Mouse (Mus musculus) heart, adult 2 months (tissue): ENCODE data around the gene Dlgap3. TPM values are rescaled to one million over a fixed set of nuclear protein-coding genes. Genes with fewer than 3 reads are reported as not detected.

Source experiments
- DNase-seq, 2 experiments: peaks; one replicate each; pipeline ENCODE4 v3.0.0; 2021
- H3K27ac ChIP-seq: fragments of 200-600 bp; 2 replicates; pipeline ENCODE4 v1.8.1; 2022
- H3K27me3 ChIP-seq: fragments of 200-500 bp; 2 replicates; pipeline ENCODE4 v1.6.1; 2012; ENCODE audit warnings: mild to moderate bottlenecking, low read length, inconsistent platforms, mixed read lengths; ENCODE audit not compliant: control insufficient read depth, insufficient read depth
- H3K36me3 ChIP-seq: fragments of 200-500 bp; 2 replicates; pipeline ENCODE4 v1.6.1; 2012; ENCODE audit warnings: low read length, inconsistent platforms; ENCODE audit not compliant: control insufficient read depth, insufficient read depth
- H3K4me1 ChIP-seq: fragments of 200-500 bp; 2 replicates; pipeline ENCODE4 v1.6.1; 2011; ENCODE audit warnings: low read length; ENCODE audit not compliant: control insufficient read depth, insufficient read depth
- H3K4me3 ChIP-seq: fragments of 200-600 bp; 2 replicates; pipeline ENCODE4 v1.8.1; 2022
- H3K79me2 ChIP-seq: fragments of 200-500 bp; replicated peaks from 2 replicates; pipeline ENCODE4 v1.6.1; 2012; ENCODE audit warnings: mild to moderate bottlenecking, inconsistent platforms, low read length, moderate library complexity, mixed read lengths; ENCODE audit not compliant: control insufficient read depth, insufficient read depth
- H3K9ac ChIP-seq: fragments of 200-500 bp; 2 replicates; pipeline ENCODE4 v1.6.1; 2012; ENCODE audit warnings: low read depth, mild to moderate bottlenecking, control low read depth, inconsistent platforms, low read length, mixed read lengths
- CTCF ChIP-seq: fragments of 200-600 bp; IDR thresholded peaks from 2 replicates; pipeline ENCODE4 v1.8.1; 2022; ENCODE audit warnings: antibody characterized with exemption, mild to moderate bottlenecking, moderate library complexity
- EP300 ChIP-seq: fragments of 200-500 bp; IDR thresholded peaks from 2 replicates; pipeline ENCODE4 v1.6.1; 2011; ENCODE audit warnings: low read depth, low read length, control low read depth; ENCODE audit not compliant: insufficient read depth
- POLR2A ChIP-seq: fragments of 200-500 bp; IDR thresholded peaks from 2 replicates; pipeline ENCODE4 v1.6.1; 2011; ENCODE audit warnings: mild to moderate bottlenecking, low read depth, low read length, control low read depth; ENCODE audit not compliant: insufficient read depth
- WGBS: fragments of 180-500 bp; shearing (Covaris S2); methylation state at CpG from one replicate; pipeline ENCODE4 v1.1.7; 2018; 5-methylcytosine and 5-hydroxymethylcytosine counted together
- intact Hi-C: fragments of 180-260 bp; cut with DNase I; formaldehyde crosslinking; loops from one replicate; pipeline ENCODE4 v1.15.1; 2025
- polyA plus RNA-seq: library from polyadenylated mRNA; depleted of rRNA; stranded (reverse); fragments of >200 nt; gene quantifications from 2 replicates; pipeline ENCODE4 v1.2.3, GENCODE M21; 2012
- total RNA-seq, 2 experiments: library from RNA; stranded (reverse); gene quantifications; 2 replicates each; pipeline ENCODE4 v1.2.3; 2021

The Dlgap3 gene
- total and polyA plus RNA-seq, 3 experiments, result 0.20 to 0.21 (median 0.21) TPM

DNA sequence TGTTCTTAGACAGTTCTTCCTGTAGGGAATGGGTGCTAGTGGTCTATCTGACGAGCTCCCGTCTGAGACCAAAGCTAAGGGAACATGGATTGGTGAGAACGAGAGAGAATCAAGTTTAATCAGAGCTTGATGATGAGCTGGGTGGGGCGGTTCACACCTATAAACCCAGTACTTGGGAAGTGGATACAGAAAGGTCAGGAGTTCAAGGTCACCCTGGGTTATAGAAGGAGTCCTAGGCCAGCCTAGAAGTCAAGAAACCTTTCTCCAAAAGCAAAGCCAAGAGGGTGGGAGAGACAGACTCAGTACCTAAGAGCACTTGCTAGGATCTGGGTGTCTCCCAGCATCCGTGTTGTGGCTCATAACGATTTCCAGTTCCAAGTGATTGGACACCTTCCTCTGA, 21.9 kb downstream of the Dlgap3 start:
- no peak for DNase-seq
- no peak overlapping the region for H3K27ac ChIP-seq
- 85% methylated on average over 6 of the region's 6 CpGs for WGBS
- TF ChIP-seq EP300, result no peak
- TF ChIP-seq POLR2A, result no peak
- TF ChIP-seq CTCF, result no peak
- no peaks in the 10 kb centered on the region for H3K79me2 ChIP-seq
- H3K4me3 ChIP-seq, result no peak overlapping the region
- H3K36me3 ChIP-seq, result no peaks in the 10 kb centered on the region
- intact Hi-C loops, result no loop called here
- no peak overlapping the region for H3K9ac ChIP-seq
- no peaks in the 10 kb centered on the region for H3K27me3 ChIP-seq
- no peaks in the 10 kb centered on the region for H3K4me1 ChIP-seq

- H3K4me1 ChIP-seq, result no peaks in the 10 kb centered on the region
- intact Hi-C loops, result no loop called here
- DNase-seq, result no peak
- no peak for TF ChIP-seq EP300
- no peak for TF ChIP-seq POLR2A
- TF ChIP-seq CTCF, result no peak
- no peaks in the 10 kb centered on the region for H3K36me3 ChIP-seq
- no peak overlapping the region for H3K9ac ChIP-seq
- no peak overlapping the region for H3K4me3 ChIP-seq
- no peaks in the 10 kb centered on the region for H3K79me2 ChIP-seq
- H3K27ac ChIP-seq, result no peak overlapping the region
- 64% methylated on average over 8 of the region's 8 CpGs for WGBS
- no peaks in the 10 kb centered on the region for H3K27me3 ChIP-seq
Measured at GRCm38 (mm10) chr4:127192704-127193103, 23.7 kb downstream of the Dlgap3 start.

GRCm38 (mm10) chr4:127193378-127194155, 24.6 kb downstream of the Dlgap3 start:
- no peak overlapping the region for H3K9ac ChIP-seq
- H3K36me3 ChIP-seq, result no peaks in the 10 kb centered on the region
- WGBS, result 45% methylated on average over 14 of the region's 14 CpGs
- no peaks in the 10 kb centered on the region for H3K79me2 ChIP-seq
- H3K27me3 ChIP-seq, result no peaks in the 10 kb centered on the region
- no peaks in the 10 kb centered on the region for H3K4me1 ChIP-seq
- DNase-seq, result peak; percentile 23 to 30
- no peak overlapping the region for H3K27ac ChIP-seq
- TF ChIP-seq CTCF (no peak), EP300 (no peak), POLR2A (no peak)
- no peak overlapping the region for H3K4me3 ChIP-seq
- intact Hi-C loops, result no loop called here

DNA sequence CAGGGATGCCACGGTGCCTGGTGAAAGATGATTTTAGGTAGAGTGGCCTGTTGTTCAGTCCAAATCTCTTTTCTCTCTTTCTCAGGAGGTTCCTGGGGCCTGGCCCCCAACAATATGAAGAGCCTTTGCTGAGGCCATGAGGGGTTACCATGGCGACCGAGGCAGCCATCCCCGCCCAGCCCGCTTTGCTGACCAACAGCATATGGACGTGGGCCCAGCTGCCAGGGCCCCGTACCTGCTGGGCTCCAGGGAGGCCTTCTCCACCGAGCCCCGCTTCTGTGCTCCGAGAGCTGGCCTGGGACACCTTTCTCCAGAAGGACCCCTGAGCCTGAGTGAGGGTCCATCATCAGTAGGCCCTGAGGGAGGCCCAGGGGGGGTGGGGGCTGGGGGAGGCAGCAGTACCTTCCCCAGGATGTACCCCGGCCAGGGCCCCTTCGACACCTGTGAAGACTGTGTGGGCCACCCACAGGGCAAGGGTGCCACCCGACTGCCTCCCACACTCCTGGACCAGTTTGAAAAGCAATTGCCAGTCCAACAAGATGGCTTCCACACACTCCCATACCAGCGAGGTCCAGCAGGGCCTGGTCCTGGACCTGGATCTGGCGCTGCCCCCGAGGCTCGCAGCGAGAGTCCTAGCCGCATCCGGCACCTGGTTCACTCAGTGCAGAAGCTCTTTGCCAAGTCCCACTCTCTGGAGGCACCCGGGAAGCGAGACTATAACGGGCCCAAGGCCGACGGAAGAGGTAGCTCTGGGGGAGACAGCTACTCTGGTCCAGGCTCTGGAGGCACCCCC, 25.7 kb downstream of the Dlgap3 start:
- Histone ChIP-seq H3K9ac (no peak overlapping the region), H3K36me3 (no peaks in the 10 kb centered on the region), H3K27me3 (no peaks in the 10 kb centered on the region), H3K79me2 (no peaks in the 10 kb centered on the region), H3K27ac (no peak overlapping the region), H3K4me3 (no peak overlapping the region), H3K4me1 (no peaks in the 10 kb centered on the region)
- no peak for DNase-seq
- intact Hi-C loops, result no loop called here
- TF ChIP-seq CTCF (no peak), EP300 (no peak), POLR2A (no peak)
- 89% methylated on average over 25 of the region's 25 CpGs for WGBS

DNA sequence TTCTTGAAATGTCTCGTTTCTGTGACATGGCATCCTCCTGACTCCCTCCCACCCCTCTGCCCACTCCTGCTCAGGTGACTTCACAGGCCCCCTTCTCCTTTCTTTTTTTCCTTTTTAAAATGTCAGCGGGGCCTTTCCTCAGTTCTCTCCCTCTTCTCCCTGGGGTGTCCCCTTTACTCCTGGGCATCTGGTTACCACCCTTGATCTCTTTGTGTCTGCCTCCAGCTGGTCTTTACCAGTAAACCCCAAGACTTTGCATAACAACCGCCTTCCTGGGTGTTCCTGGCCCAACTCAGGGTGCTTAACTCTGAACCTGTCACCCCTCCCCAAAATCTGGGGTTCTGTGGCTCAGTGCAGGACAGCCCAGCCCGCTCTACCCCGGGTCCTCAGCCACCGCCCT, 29.6 kb downstream of the Dlgap3 start:
- intact Hi-C loops, result no loop called here
- Histone ChIP-seq H3K79me2 (no peaks in the 10 kb centered on the region), H3K36me3 (no peaks in the 10 kb centered on the region; the same call in 1 of the 2 replicates), H3K4me1 (peaks cover 6% of the 10 kb centered on the region), H3K27me3 (no peaks in the 10 kb centered on the region), H3K9ac (no peak overlapping the region), H3K4me3 (no peak overlapping the region), H3K27ac (no peak overlapping the region)
- DNase-seq, result no peak
- WGBS, result 56% methylated on average over 6 of the region's 6 CpGs
- TF ChIP-seq CTCF, result no peak
- TF ChIP-seq EP300, result no peak
- no peak for TF ChIP-seq POLR2A

GRCm38 (mm10) chr4:127199406-127199805, 30.4 kb downstream of the Dlgap3 start:
- Histone ChIP-seq H3K27ac (no peak overlapping the region), H3K9ac (no peak overlapping the region), H3K36me3 (no peaks in the 10 kb centered on the region; the same call in 1 of the 2 replicates), H3K4me3 (no peak overlapping the region), H3K4me1 (peaks cover 6% of the 10 kb centered on the region), H3K27me3 (no peaks in the 10 kb centered on the region), H3K79me2 (no peaks in the 10 kb centered on the region)
- intact Hi-C loops, result no loop called here
- TF ChIP-seq EP300 (no peak), CTCF (peak; percentile 24)
- 73% methylated on average over 12 of the region's 12 CpGs for WGBS
- no peak for DNase-seq
